Mouse (Mus musculus) colon, adult 2 months (tissue): ENCODE measurements around the gene Rcn1. TPM values are rescaled to one million over a fixed set of nuclear protein-coding genes. Genes with fewer than 3 reads are reported as not detected.

Experiments used
- polyA plus RNA-seq: library from polyadenylated mRNA; depleted of rRNA; stranded (reverse); fragments of >200 nt; gene quantifications from 2 replicates; pipeline ENCODE4 v1.2.3, GENCODE M21; 2012; rRNA removed

Gene Rcn1
- 6.9 and 8.9 TPM in 2 replicates for polyA plus RNA-seq

GRCm38 (mm10) chr2:105399085-105399891 lies at the start of gene Rcn1:
Gene Rcn1 (minus strand): TSS chr2:105399319.

Other genes starting within 250 kb of the Rcn1 start
- gene Them7, start 175.0 kb downstream of the Rcn1 start, polyA plus RNA-seq: 0.19 TPM in 1 of 2 replicates, not detected in the other